Mouse (Mus musculus): ENCODE results near the gene Neurog2.

GRCm38 (mm10) chr3:127628311-127629184, 4.4 kb upstream of the Neurog2 start:
- no peak for TF ChIP-seq CTCF (IDR thresholded peaks at IDR 0.05; ENCODE audit: low read depth)
- TF ChIP-seq EP300 (IDR thresholded peaks at IDR 0.05; ENCODE audit: low read depth): no peak
